Mouse (Mus musculus): ENCODE results near the gene Krt90. TPM values are rescaled to one million over a fixed set of nuclear protein-coding genes. Genes with fewer than 3 reads are reported as not detected.
"Not testable (repeated sequence)": the region's sequence is repeated elsewhere in the genome, so short reads cannot be mapped to it uniquely, and the experiment has no call there.

Gene Krt90
- polyA plus RNA-seq, 1 experiment = not detected

GRCm38 (mm10) chr15:101537864-101538579 lies 24.7 kb downstream of the Krt90 start:
- H3K4me3 ChIP-seq (ENCODE audit: insufficient read depth, low read depth, low read length) = no peak overlapping the region
- no peaks in the 10 kb centered on the region for H3K4me1 ChIP-seq (ENCODE audit: control insufficient read depth, insufficient read depth, insufficient read length, low read length)
- H3K27ac ChIP-seq (replicated peaks; ENCODE audit: low read depth, low read length) = no peak overlapping the region

GRCm38 (mm10) chr15:101536054-101536850 lies 26.5 kb downstream of the Krt90 start:
- no peak overlapping the region for H3K27ac ChIP-seq (replicated peaks; ENCODE audit: low read depth, low read length)
- no peak overlapping the region for H3K4me3 ChIP-seq (ENCODE audit: insufficient read depth, low read depth, low read length)
- H3K4me1 ChIP-seq (ENCODE audit: control insufficient read depth, insufficient read depth, insufficient read length, low read length) = no peaks in the 10 kb centered on the region

- Histone ChIP-seq H3K27ac (replicated peaks; ENCODE audit: low read depth, low read length) (no peak within 1 kb of the TSS), H3K4me1 (ENCODE audit: control insufficient read depth, insufficient read depth, insufficient read length, low read length) (no peaks in the 10 kb centered on the region), H3K4me3 (ENCODE audit: insufficient read depth, low read depth, low read length) (no peak within 1 kb of the TSS)
These were observed 30.0 kb downstream of the Krt90 start, which contains the start of gene Krt84 for GRCm38 (mm10) chr15:101532720-101533119. Gene Krt84, minus strand, starts transcription at chr15:101532820.

DNA sequence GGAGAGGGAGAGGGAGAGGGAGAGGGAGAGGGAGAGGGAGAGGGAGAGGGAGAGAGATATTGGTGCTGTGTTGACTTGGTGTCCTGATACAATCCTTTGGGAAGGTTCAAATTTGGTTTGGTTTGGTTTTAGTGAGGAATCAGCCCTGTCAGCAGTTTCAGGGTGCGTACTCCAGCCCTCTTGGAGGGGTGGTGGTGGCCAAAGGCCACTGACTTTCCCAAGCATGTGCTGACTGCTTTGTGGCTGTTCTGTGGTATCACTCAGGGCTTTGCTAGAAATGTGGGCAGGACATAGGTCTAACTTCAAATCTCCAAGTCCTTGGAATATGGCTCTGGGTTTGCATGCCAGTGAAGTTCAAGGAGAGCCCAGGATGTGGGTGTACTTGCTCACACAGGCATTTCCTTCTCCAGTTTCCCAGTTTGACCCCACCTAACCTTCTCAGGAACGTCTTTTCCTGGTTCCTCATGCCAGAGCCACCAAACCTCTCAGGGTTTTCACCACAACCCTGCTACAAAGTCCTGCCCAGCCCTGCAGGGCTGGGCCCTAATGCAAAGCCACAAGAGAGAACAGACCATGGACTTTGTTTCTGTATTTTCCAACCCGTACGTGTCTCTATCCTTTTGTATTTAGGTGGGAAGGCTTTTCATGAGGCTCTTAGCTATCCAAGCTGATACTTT lies 40.1 kb downstream of the Krt90 start:
- Histone ChIP-seq H3K4me1 (ENCODE audit: control insufficient read depth, insufficient read depth, insufficient read length, low read length) (no peaks in the 10 kb centered on the region), H3K4me3 (ENCODE audit: insufficient read depth, low read depth, low read length) (no peak overlapping the region), H3K27ac (replicated peaks; ENCODE audit: low read depth, low read length) (no peak overlapping the region)

DNA sequence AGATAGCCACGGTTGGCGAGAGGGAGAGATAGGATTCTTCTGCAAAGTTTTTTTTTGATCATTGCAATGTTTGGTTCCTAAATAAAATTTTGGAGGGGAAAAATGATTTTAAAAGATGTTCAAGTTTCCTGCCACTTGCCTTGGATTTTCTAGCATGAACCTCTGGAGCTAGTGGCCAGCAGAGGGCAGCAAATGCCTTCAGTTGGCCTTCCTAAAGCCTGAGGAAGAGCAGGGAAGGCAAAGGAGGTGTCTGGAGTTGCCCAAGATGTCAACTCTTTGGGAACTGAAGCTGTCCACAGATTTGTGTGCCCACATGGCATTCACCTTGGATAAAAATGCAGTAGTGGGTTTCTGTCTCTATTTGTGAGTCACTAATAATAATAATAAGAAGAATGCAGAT lies 43.0 kb downstream of the Krt90 start:
- Histone ChIP-seq H3K27ac (replicated peaks; ENCODE audit: low read depth, low read length) (no peak overlapping the region), H3K4me3 (ENCODE audit: insufficient read depth, low read depth, low read length) (no peak overlapping the region), H3K4me1 (ENCODE audit: control insufficient read depth, insufficient read depth, insufficient read length, low read length) (no peaks in the 10 kb centered on the region)

DNA sequence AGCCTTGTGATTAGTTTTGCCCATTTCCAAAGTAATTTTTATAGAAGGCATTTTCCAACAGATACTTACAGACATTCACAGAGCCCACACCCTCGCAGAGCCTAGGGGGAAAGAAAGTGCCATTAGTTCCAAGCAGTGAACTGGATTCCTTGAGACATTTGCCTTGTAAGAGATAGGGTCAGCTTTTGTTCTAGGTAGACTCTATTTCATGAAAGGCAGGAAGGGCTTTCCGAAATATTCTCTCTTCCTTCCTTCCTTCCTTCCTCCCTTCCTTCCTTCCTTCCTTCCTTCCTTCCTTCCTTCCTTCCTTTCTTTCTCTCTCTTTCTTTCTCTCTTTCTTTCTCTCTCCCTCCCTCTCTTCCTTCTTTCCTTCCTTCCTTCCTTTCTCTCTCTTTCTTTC lies 45.6 kb downstream of the Krt90 start, which contains the start of gene Gm49425:
Gm49425 (minus strand) TSS at position 101 of the 400 bp plus-strand sequence.
- H3K4me3 ChIP-seq (ENCODE audit: insufficient read depth, low read depth, low read length); H3K4me1 ChIP-seq (ENCODE audit: control insufficient read depth, insufficient read depth, insufficient read length, low read length); H3K27ac ChIP-seq (replicated peaks; ENCODE audit: low read depth, low read length): not testable (repeated sequence)

GRCm38 (mm10) chr15:101508247-101508646 lies 54.5 kb downstream of the Krt90 start:
- H3K4me1 ChIP-seq (ENCODE audit: control insufficient read depth, insufficient read depth, insufficient read length, low read length) = no peaks in the 10 kb centered on the region
- H3K27ac ChIP-seq (replicated peaks; ENCODE audit: low read depth, low read length) = no peak overlapping the region
- no peak overlapping the region for H3K4me3 ChIP-seq (ENCODE audit: insufficient read depth, low read depth, low read length)

GRCm38 (mm10) chr15:101506896-101507758 lies 55.6 kb downstream of the Krt90 start:
- Histone ChIP-seq H3K4me1 (ENCODE audit: control insufficient read depth, insufficient read depth, insufficient read length, low read length) (no peaks in the 10 kb centered on the region), H3K27ac (replicated peaks; ENCODE audit: low read depth, low read length) (no peak overlapping the region), H3K4me3 (ENCODE audit: insufficient read depth, low read depth, low read length) (no peak overlapping the region)

Other genes starting within 250 kb of the Krt90 start
- 1.5 and 2.3 TPM in 2 replicates for gene Krt80, start 192.8 kb downstream of the Krt90 start, polyA plus RNA-seq (2012; ENCODE audit: insufficient read depth, insufficient read length, missing spikeins)
- not detected in 2 replicates for gene Krt7, start 151.9 kb downstream of the Krt90 start, polyA plus RNA-seq (2012; ENCODE audit: insufficient read depth, insufficient read length, missing spikeins)
- not detected in 2 replicates for gene Krt87, start 124.1 kb downstream of the Krt90 start, polyA plus RNA-seq (2012; ENCODE audit: insufficient read depth, insufficient read length, missing spikeins)
- gene Krt88, start 115.2 kb downstream of the Krt90 start, polyA plus RNA-seq (2012; ENCODE audit: insufficient read depth, insufficient read length, missing spikeins) = not detected in 2 replicates
- not detected in 2 replicates for gene Krt81, start 99.2 kb downstream of the Krt90 start, polyA plus RNA-seq (2012; ENCODE audit: insufficient read depth, insufficient read length, missing spikeins)
- not detected in 2 replicates for gene Krt86, start 89.5 kb downstream of the Krt90 start, polyA plus RNA-seq (2012; ENCODE audit: insufficient read depth, insufficient read length, missing spikeins)
- not detected in 2 replicates for gene Krt83, start 71.4 kb downstream of the Krt90 start, polyA plus RNA-seq (2012; ENCODE audit: insufficient read depth, insufficient read length, missing spikeins)
- not detected in 2 replicates for gene Gm49425, start 45.7 kb downstream of the Krt90 start, polyA plus RNA-seq (2012; ENCODE audit: insufficient read depth, insufficient read length, missing spikeins)
- gene Krt84, start 30.1 kb downstream of the Krt90 start, polyA plus RNA-seq (2012; ENCODE audit: insufficient read depth, insufficient read length, missing spikeins) = not detected in 2 replicates
- not detected in 2 replicates for gene Krt82, start 12.3 kb downstream of the Krt90 start, polyA plus RNA-seq (2012; ENCODE audit: insufficient read depth, insufficient read length, missing spikeins)
- gene Krt75, start 11.0 kb upstream of the Krt90 start, polyA plus RNA-seq (2012; ENCODE audit: insufficient read depth, insufficient read length, missing spikeins) = not detected in 2 replicates
- not detected in 2 replicates for gene Gm5414, start 65.2 kb upstream of the Krt90 start, polyA plus RNA-seq (2012; ENCODE audit: insufficient read depth, insufficient read length, missing spikeins)
- gene Gm5478, start 84.4 kb upstream of the Krt90 start, polyA plus RNA-seq (2012; ENCODE audit: insufficient read depth, insufficient read length, missing spikeins) = not detected in 2 replicates
- gene Krt6b, start 117.3 kb upstream of the Krt90 start, polyA plus RNA-seq (2012; ENCODE audit: insufficient read depth, insufficient read length, missing spikeins) = not detected in 2 replicates
- not detected in 2 replicates for gene Krt6a, start 131.4 kb upstream of the Krt90 start, polyA plus RNA-seq (2012; ENCODE audit: insufficient read depth, insufficient read length, missing spikeins)
- 0.48 and 1.7 TPM in 2 replicates for gene Krt5, start 149.9 kb upstream of the Krt90 start, polyA plus RNA-seq (2012; ENCODE audit: insufficient read depth, insufficient read length, missing spikeins)
- not detected in 2 replicates for gene Krt71, start 180.2 kb upstream of the Krt90 start, polyA plus RNA-seq (2012; ENCODE audit: insufficient read depth, insufficient read length, missing spikeins)
- gene Krt72, start 223.5 kb upstream of the Krt90 start, polyA plus RNA-seq (2012; ENCODE audit: insufficient read depth, insufficient read length, missing spikeins) = not detected in 2 replicates
- gene Krt73, start 239.4 kb upstream of the Krt90 start, polyA plus RNA-seq (2012; ENCODE audit: insufficient read depth, insufficient read length, missing spikeins) = not detected in 2 replicates